Mouse (Mus musculus): Measurements from ENCODE around the gene Gm20388.

GRCm38 (mm10) chr8:121950749-121951655 lies 2040.4 kb downstream of the Gm20388 start:
- no peak; the same call in 1 of the 2 replicates for TF ChIP-seq CTCF (IDR thresholded peaks at IDR 0.05; ENCODE audit: control insufficient read depth, insufficient read depth, low read length)
- TF ChIP-seq POLR2A (IDR thresholded peaks at IDR 0.05; ENCODE audit: borderline replicate concordance, control insufficient read depth, low read depth, low read length): peak; percentile 50; the same call in 1 of the 2 replicates

All from bone marrow, adult 2 months (tissue).